Mouse (Mus musculus) embryonic fibroblast, embryonic 13.5 days (primary cell): ENCODE measurements around the gene Atf1.

Experiments
- CTCF ChIP-seq: IDR thresholded peaks from 2 replicates; pipeline ENCODE4 v1.5.1; 2011; ENCODE audit warnings: mild to moderate bottlenecking, control low read depth, low read length, moderate library complexity, borderline replicate concordance; ENCODE audit not compliant: insufficient read depth
- POLR2A ChIP-seq: IDR thresholded peaks from 2 replicates; pipeline ENCODE4 v1.6.1; 2011; ENCODE audit warnings: low read depth, mild to moderate bottlenecking, control low read depth, low read length, moderate library complexity

- no peak for TF ChIP-seq POLR2A
- TF ChIP-seq CTCF = no peak
Measured at GRCm38 (mm10) chr15:100218018-100218417, 9.6 kb upstream of the Atf1 start.
